In genomic region chr15:99457606-99458401, GRCm38 (mm10) we compare ENCODE assay signal across 1 mouse cellular context.
A peak's percentile ranks its signal among the peaks of the same experiment; 100 is the strongest.
TF ChIP-seq lines count a peak whose summit lies in the region.

Gene Nckap5l, minus strand, starts transcription at chr15:99457748.

TF ChIP-seq in CH12.LX, 34 proteins besides CTCF, POLR2A, EP300 and RAD21 (continued from another document):
- TF ChIP-seq BHLHE40 (IDR thresholded peaks at IDR 0.05; ENCODE audit: low read depth, low read length) (peak; percentile 94), GABPA (IDR thresholded peaks at IDR 0.05; ENCODE audit: insufficient replicate concordance, low read depth, low read length) (no peak), RCOR1 (conservative IDR thresholded peaks at IDR 0.05; ENCODE audit: low read depth, low read length) (peak; percentile 39), MAFK (IDR thresholded peaks at IDR 0.05; ENCODE audit: insufficient replicate concordance, low read length) (no peak), MEF2A (IDR thresholded peaks at IDR 0.05; ENCODE audit: borderline replicate concordance, low read depth, low read length) (no peak), MYC (IDR thresholded peaks at IDR 0.05; ENCODE audit: low read depth, low read length) (peak; percentile 93)
